Mouse (Mus musculus): Measurements from ENCODE around the gene Foxj3. TPM values are rescaled to one million over a fixed set of nuclear protein-coding genes. Genes with fewer than 3 reads are reported as not detected.
"Not testable (repeated sequence)": the region's sequence is repeated elsewhere in the genome, so short reads cannot be mapped to it uniquely, and the experiment has no call there.

Gene Foxj3
- 5.3 and 5.4 TPM in 2 replicates for polyA plus RNA-seq (2015; fragmentation: Nextera tagmentation; extraction: Ambion mirVana)

- ATAC-seq (ENCODE audit: low read depth); H3K9ac ChIP-seq (ENCODE audit: low read depth, low read length); H3K27ac ChIP-seq (ENCODE audit: low read length); H3K9me3 ChIP-seq (replicated peaks; ENCODE audit: control insufficient read depth, low read length); H3K4me3 ChIP-seq (ENCODE audit: low read depth, low read length); H3K27me3 ChIP-seq (ENCODE audit: control insufficient read depth, insufficient read depth, low read depth, low read length); H3K36me3 ChIP-seq (ENCODE audit: control insufficient read depth, insufficient read depth); H3K4me2 ChIP-seq (ENCODE audit: low read depth, low read length): not testable (repeated sequence)
- WGBS (ENCODE audit: insufficient replicate concordance) = 51% methylated on average over 4 of the region's 4 CpGs
- H3K4me1 ChIP-seq (ENCODE audit: control insufficient read depth, low read depth, low read length) = peaks cover 18% of the 10 kb centered on the region
These were observed at the start of gene Foxj3 for GRCm38 (mm10) chr4:119536615-119537014. Foxj3 (plus strand) TSS chr4:119537004.

GRCm38 (mm10) chr4:119489666-119490065 is 47.1 kb upstream of the Foxj3 start:
- Histone ChIP-seq H3K4me3 (ENCODE audit: low read depth, low read length) (no peak overlapping the region), H3K4me1 (ENCODE audit: control insufficient read depth, low read depth, low read length) (no peaks in the 10 kb centered on the region), H3K4me2 (ENCODE audit: low read depth, low read length) (no peak overlapping the region), H3K27ac (ENCODE audit: low read length) (no peak overlapping the region), H3K27me3 (ENCODE audit: control insufficient read depth, insufficient read depth, low read depth, low read length) (peaks cover 25% of the 10 kb centered on the region), H3K9me3 (replicated peaks; ENCODE audit: control insufficient read depth, low read length) (no peaks in the 10 kb centered on the region), H3K36me3 (ENCODE audit: control insufficient read depth, insufficient read depth) (no peaks in the 10 kb centered on the region), H3K9ac (ENCODE audit: low read depth, low read length) (no peak overlapping the region)
- ATAC-seq (ENCODE audit: low read depth) = no peak
- WGBS (ENCODE audit: insufficient replicate concordance) = 81% methylated on average over 10 of the region's 10 CpGs

DNA sequence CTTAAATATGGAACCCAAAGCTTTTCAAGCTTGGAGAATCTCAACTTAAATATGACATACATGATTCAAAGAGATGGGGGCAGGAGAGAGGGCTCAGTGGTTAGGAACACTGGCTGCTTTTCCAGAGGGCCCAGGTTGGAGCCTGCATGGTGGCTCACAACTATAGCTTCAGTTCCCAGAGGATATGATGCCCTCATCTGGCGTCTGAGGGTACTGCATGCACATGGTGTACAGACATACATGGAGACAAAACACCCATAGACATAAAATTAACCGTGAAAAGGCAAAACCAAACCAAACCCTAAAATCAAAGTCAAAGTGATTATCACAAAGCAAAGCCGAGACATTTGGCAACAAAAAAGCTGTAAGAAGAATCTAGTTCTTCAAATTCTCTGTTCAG is 46.0 kb upstream of the Foxj3 start:
- H3K9me3 ChIP-seq (replicated peaks; ENCODE audit: control insufficient read depth, low read length) = no peaks in the 10 kb centered on the region
- H3K4me1 ChIP-seq (ENCODE audit: control insufficient read depth, low read depth, low read length) = no peaks in the 10 kb centered on the region
- H3K4me3 ChIP-seq (ENCODE audit: low read depth, low read length) = no peak overlapping the region
- H3K36me3 ChIP-seq (ENCODE audit: control insufficient read depth, insufficient read depth) = no peaks in the 10 kb centered on the region
- no peak for ATAC-seq (ENCODE audit: low read depth)
- peaks cover 25% of the 10 kb centered on the region for H3K27me3 ChIP-seq (ENCODE audit: control insufficient read depth, insufficient read depth, low read depth, low read length)
- no peak overlapping the region for H3K4me2 ChIP-seq (ENCODE audit: low read depth, low read length)
- no peak overlapping the region for H3K27ac ChIP-seq (ENCODE audit: low read length)
- no peak overlapping the region for H3K9ac ChIP-seq (ENCODE audit: low read depth, low read length)
- 54% methylated on average over 3 of the region's 3 CpGs for WGBS (ENCODE audit: insufficient replicate concordance)

DNA sequence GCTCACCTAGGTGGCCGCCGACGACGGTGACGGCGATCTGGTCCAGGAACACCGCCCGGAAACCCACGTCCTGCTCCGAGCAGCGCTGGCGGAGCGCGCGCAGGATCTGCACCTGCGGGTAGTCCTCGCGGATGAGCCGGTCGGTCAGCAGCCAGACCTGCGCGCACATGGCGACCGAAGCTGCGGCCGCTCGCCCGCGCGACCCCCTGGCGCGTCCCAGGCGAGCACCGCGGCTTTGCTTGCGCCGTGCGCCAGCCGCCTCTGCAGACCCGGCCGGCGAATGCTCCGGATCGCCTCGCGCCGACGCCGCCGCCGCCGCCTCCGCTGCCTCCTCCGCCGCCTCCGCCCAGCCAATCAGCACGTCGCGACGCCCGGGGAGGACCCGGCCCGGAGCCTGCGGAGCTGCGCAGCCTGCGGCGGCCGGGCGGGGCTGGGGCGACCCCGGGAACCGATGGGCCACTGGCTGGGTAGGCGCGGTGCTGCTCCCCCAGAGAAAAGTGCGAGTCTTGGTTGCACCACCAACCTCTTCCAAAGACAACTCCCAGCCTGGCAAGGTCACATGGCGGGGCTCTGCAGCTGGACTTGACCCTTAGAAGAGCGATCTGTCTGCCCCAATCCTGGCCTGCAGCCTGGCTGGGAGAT is 44.4 kb upstream of the Foxj3 start, which contains the start of gene Rimkla:
Rimkla (minus strand) TSS at position 338 of the 642 bp plus-strand sequence.
- Histone ChIP-seq H3K4me2 (ENCODE audit: low read depth, low read length) (peak within 1 kb of the TSS; percentile 60), H3K27me3 (ENCODE audit: control insufficient read depth, insufficient read depth, low read depth, low read length) (peaks cover 25% of the 10 kb centered on the region), H3K36me3 (ENCODE audit: control insufficient read depth, insufficient read depth) (no peaks in the 10 kb centered on the region), H3K9me3 (replicated peaks; ENCODE audit: control insufficient read depth, low read length) (no peaks in the 10 kb centered on the region), H3K4me3 (ENCODE audit: low read depth, low read length) (peak within 1 kb of the TSS; percentile 48), H3K4me1 (ENCODE audit: control insufficient read depth, low read depth, low read length) (no peaks in the 10 kb centered on the region), H3K27ac (ENCODE audit: low read length) (no peak within 1 kb of the TSS), H3K9ac (ENCODE audit: low read depth, low read length) (no peak within 1 kb of the TSS)
- peak; percentile 35; the same call in 1 of the 2 replicates for ATAC-seq (ENCODE audit: low read depth)
- under 1% methylated on average over 73 of the region's 77 CpGs for WGBS (ENCODE audit: insufficient replicate concordance)

DNA sequence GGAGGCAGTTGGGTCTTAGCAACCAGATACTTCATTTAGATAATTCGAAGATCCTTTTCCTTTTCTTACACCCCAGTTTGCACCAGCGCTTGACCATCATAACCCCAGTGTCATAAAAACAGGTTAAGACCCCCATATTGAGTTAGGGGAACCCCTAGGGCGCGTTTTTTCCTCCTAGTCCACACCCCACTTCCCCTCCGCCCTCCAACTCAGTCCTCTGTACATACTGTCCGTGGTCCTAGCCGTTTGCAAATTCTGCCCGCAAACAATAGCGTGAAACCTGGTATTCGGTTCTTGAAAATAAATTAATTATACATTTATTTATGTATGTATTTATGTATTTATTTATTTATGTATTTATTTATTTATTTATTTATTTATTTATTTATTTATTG is 43.9 kb upstream of the Foxj3 start:
- H3K4me2 ChIP-seq (ENCODE audit: low read depth, low read length) = peak overlapping the region; percentile 60; the same call in 1 of the 2 replicates
- H3K36me3 ChIP-seq (ENCODE audit: control insufficient read depth, insufficient read depth) = no peaks in the 10 kb centered on the region
- 33% methylated on average over 10 of the region's 10 CpGs for WGBS (ENCODE audit: insufficient replicate concordance)
- no peaks in the 10 kb centered on the region for H3K9me3 ChIP-seq (replicated peaks; ENCODE audit: control insufficient read depth, low read length)
- no peak overlapping the region for H3K27ac ChIP-seq (ENCODE audit: low read length)
- H3K4me1 ChIP-seq (ENCODE audit: control insufficient read depth, low read depth, low read length) = no peaks in the 10 kb centered on the region
- H3K27me3 ChIP-seq (ENCODE audit: control insufficient read depth, insufficient read depth, low read depth, low read length) = peaks cover 25% of the 10 kb centered on the region
- peak overlapping the region; percentile 48 for H3K4me3 ChIP-seq (ENCODE audit: low read depth, low read length)
- H3K9ac ChIP-seq (ENCODE audit: low read depth, low read length) = no peak overlapping the region
- no peak for ATAC-seq (ENCODE audit: low read depth)

- no peak for ATAC-seq (ENCODE audit: low read depth)
- no peak overlapping the region for H3K4me3 ChIP-seq (ENCODE audit: low read depth, low read length)
- H3K27ac ChIP-seq (ENCODE audit: low read length) = no peak overlapping the region
- no peak overlapping the region for H3K9ac ChIP-seq (ENCODE audit: low read depth, low read length)
- H3K4me2 ChIP-seq (ENCODE audit: low read depth, low read length) = no peak overlapping the region
- 50% methylated on average over 5 of the region's 5 CpGs for WGBS (ENCODE audit: insufficient replicate concordance)
- no peaks in the 10 kb centered on the region for H3K4me1 ChIP-seq (ENCODE audit: control insufficient read depth, low read depth, low read length)
- no peaks in the 10 kb centered on the region; the same call in none of the 2 replicates for H3K27me3 ChIP-seq (ENCODE audit: control insufficient read depth, insufficient read depth, low read depth, low read length)
- no peaks in the 10 kb centered on the region for H3K36me3 ChIP-seq (ENCODE audit: control insufficient read depth, insufficient read depth)
- no peaks in the 10 kb centered on the region for H3K9me3 ChIP-seq (replicated peaks; ENCODE audit: control insufficient read depth, low read length)
These were observed 38.4 kb upstream of the Foxj3 start for GRCm38 (mm10) chr4:119498319-119498848.

- no peak overlapping the region for H3K9ac ChIP-seq (ENCODE audit: low read depth, low read length)
- no peak overlapping the region for H3K4me3 ChIP-seq (ENCODE audit: low read depth, low read length)
- no peaks in the 10 kb centered on the region for H3K36me3 ChIP-seq (ENCODE audit: control insufficient read depth, insufficient read depth)
- H3K4me2 ChIP-seq (ENCODE audit: low read depth, low read length) = no peak overlapping the region
- H3K4me1 ChIP-seq (ENCODE audit: control insufficient read depth, low read depth, low read length) = no peaks in the 10 kb centered on the region
- H3K27ac ChIP-seq (ENCODE audit: low read length) = no peak overlapping the region
- 46% methylated on average over 2 of the region's 2 CpGs for WGBS (ENCODE audit: insufficient replicate concordance)
- no peak for ATAC-seq (ENCODE audit: low read depth)
- H3K9me3 ChIP-seq (replicated peaks; ENCODE audit: control insufficient read depth, low read length) = no peaks in the 10 kb centered on the region
- H3K27me3 ChIP-seq (ENCODE audit: control insufficient read depth, insufficient read depth, low read depth, low read length) = no peaks in the 10 kb centered on the region
These were observed 25.2 kb upstream of the Foxj3 start for GRCm38 (mm10) chr4:119511591-119511990.

- H3K36me3 ChIP-seq (ENCODE audit: control insufficient read depth, insufficient read depth) = no peaks in the 10 kb centered on the region
- no peak overlapping the region for H3K27ac ChIP-seq (ENCODE audit: low read length)
- H3K4me1 ChIP-seq (ENCODE audit: control insufficient read depth, low read depth, low read length) = no peaks in the 10 kb centered on the region
- ATAC-seq (ENCODE audit: low read depth) = no peak
- H3K27me3 ChIP-seq (ENCODE audit: control insufficient read depth, insufficient read depth, low read depth, low read length) = no peaks in the 10 kb centered on the region
- H3K9me3 ChIP-seq (replicated peaks; ENCODE audit: control insufficient read depth, low read length) = no peaks in the 10 kb centered on the region
- H3K9ac ChIP-seq (ENCODE audit: low read depth, low read length) = no peak overlapping the region
- no peak overlapping the region for H3K4me3 ChIP-seq (ENCODE audit: low read depth, low read length)
- 47% methylated on average over 3 of the region's 3 CpGs for WGBS (ENCODE audit: insufficient replicate concordance)
- H3K4me2 ChIP-seq (ENCODE audit: low read depth, low read length) = no peak overlapping the region
These were observed 24.1 kb upstream of the Foxj3 start for GRCm38 (mm10) chr4:119512731-119513141.

- Histone ChIP-seq H3K36me3 (ENCODE audit: control insufficient read depth, insufficient read depth) (no peaks in the 10 kb centered on the region), H3K9ac (ENCODE audit: low read depth, low read length) (no peak overlapping the region), H3K27ac (ENCODE audit: low read length) (no peak overlapping the region), H3K27me3 (ENCODE audit: control insufficient read depth, insufficient read depth, low read depth, low read length) (no peaks in the 10 kb centered on the region), H3K4me2 (ENCODE audit: low read depth, low read length) (no peak overlapping the region), H3K4me3 (ENCODE audit: low read depth, low read length) (no peak overlapping the region), H3K4me1 (ENCODE audit: control insufficient read depth, low read depth, low read length) (no peaks in the 10 kb centered on the region), H3K9me3 (replicated peaks; ENCODE audit: control insufficient read depth, low read length) (no peaks in the 10 kb centered on the region)
- ATAC-seq (ENCODE audit: low read depth) = no peak
- 56% methylated on average over 4 of the region's 4 CpGs for WGBS (ENCODE audit: insufficient replicate concordance)
These were observed 13.2 kb upstream of the Foxj3 start for GRCm38 (mm10) chr4:119523575-119523974.
